Mouse (Mus musculus) olfactory bulb, adult 2 months (tissue): ENCODE measurements around the gene Eya2. TPM values are rescaled to one million over a fixed set of nuclear protein-coding genes. Genes with fewer than 3 reads are reported as not detected.

Experiments used
- H3K27ac ChIP-seq: fragments of 200-500 bp; 2 replicates; pipeline ENCODE4 v1.5.1; 2012; ENCODE audit warnings: low read depth, low read length; ENCODE audit not compliant: insufficient read depth
- H3K4me1 ChIP-seq: fragments of 200-500 bp; 2 replicates; pipeline ENCODE4 v1.6.1; 2012; ENCODE audit warnings: low read length; ENCODE audit not compliant: control insufficient read depth, insufficient read depth
- H3K4me3 ChIP-seq: fragments of 200-500 bp; 2 replicates; pipeline ENCODE4 v1.5.1; 2012; ENCODE audit warnings: mild to moderate bottlenecking, low read depth, low read length, moderate library complexity; ENCODE audit not compliant: insufficient read depth
- CTCF ChIP-seq: fragments of 200-500 bp; IDR thresholded peaks from 2 replicates; pipeline ENCODE4 v1.5.1; 2012; ENCODE audit warnings: low read depth, mild to moderate bottlenecking, low read length, moderate library complexity; ENCODE audit not compliant: insufficient read depth
- POLR2A ChIP-seq: fragments of 200-500 bp; IDR thresholded peaks from 2 replicates; pipeline ENCODE4 v1.6.1; 2012; ENCODE audit warnings: mild to moderate bottlenecking, low read depth, low read length, moderate library complexity; ENCODE audit not compliant: insufficient read depth
- WGBS: fragments of 180-500 bp; shearing (Covaris S2); methylation state at CpG from one replicate; pipeline ENCODE4 v1.1.7; 2018; 5-methylcytosine and 5-hydroxymethylcytosine counted together
- polyA plus RNA-seq: library from polyadenylated mRNA; stranded (reverse); fragments of >200 nt; gene quantifications from 2 replicates; pipeline ENCODE4 v1.2.4, GENCODE M21; 2012; ENCODE audit warnings: low replicate concordance; ENCODE audit not compliant: missing spikeins, insufficient read depth, insufficient read length

Eya2 gene
- polyA plus RNA-seq, 1 experiment = not detected

- WGBS = 67% methylated on average over 7 of the region's 7 CpGs
- H3K4me1 ChIP-seq = peaks cover 5% of the 10 kb centered on the region
- TF ChIP-seq CTCF (no peak), POLR2A (no peak)
These were observed 39.6 kb downstream of the Eya2 start for GRCm38 (mm10) chr2:165634481-165634880.

GRCm38 (mm10) chr2:165639075-165639755, 44.4 kb downstream of the Eya2 start:
- Histone ChIP-seq H3K27ac (no peak overlapping the region), H3K4me3 (no peak overlapping the region), H3K4me1 (peaks cover 5% of the 10 kb centered on the region; the same call in 1 of the 2 replicates)
- TF ChIP-seq POLR2A (no peak), CTCF (no peak)
- 79% methylated on average over 11 of the region's 11 CpGs for whole genome bisulfite sequencing

More at GRCm38 (mm10) chr2:165634481-165634880, 39.6 kb downstream of the Eya2 start:
- H3K27ac ChIP-seq = no peak overlapping the region
- no peak overlapping the region for H3K4me3 ChIP-seq

- 68% methylated on average over 14 of the region's 14 CpGs for WGBS
- TF ChIP-seq CTCF = no peak
- H3K4me3 ChIP-seq = no peak overlapping the region
- H3K4me1 ChIP-seq = peaks cover 1% of the 10 kb centered on the region; the same call in 1 of the 2 replicates
- H3K27ac ChIP-seq = no peak overlapping the region
These were observed 47.2 kb downstream of the Eya2 start for GRCm38 (mm10) chr2:165641909-165642505.

- TF ChIP-seq POLR2A (no peak), CTCF (no peak)
- 71% methylated on average over 3 of the region's 3 CpGs for WGBS
These were observed 48.8 kb downstream of the Eya2 start for GRCm38 (mm10) chr2:165643596-165643995.

GRCm38 (mm10) chr2:165644057-165644456, 49.2 kb downstream of the Eya2 start:
- peaks cover 2% of the 10 kb centered on the region; the same call in 1 of the 2 replicates for H3K4me1 ChIP-seq
- TF ChIP-seq CTCF (no peak), POLR2A (no peak)
- H3K4me3 ChIP-seq = no peak overlapping the region
- WGBS = 74% methylated on average over 9 of the region's 9 CpGs
- H3K27ac ChIP-seq = no peak overlapping the region

More at GRCm38 (mm10) chr2:165643596-165643995, 48.8 kb downstream of the Eya2 start:
- no peak overlapping the region for H3K4me3 ChIP-seq
- peaks cover 2% of the 10 kb centered on the region; the same call in 1 of the 2 replicates for H3K4me1 ChIP-seq
- no peak overlapping the region for H3K27ac ChIP-seq

- Histone ChIP-seq H3K4me3 (no peak overlapping the region), H3K27ac (no peak overlapping the region), H3K4me1 (peaks cover 15% of the 10 kb centered on the region)
- TF ChIP-seq CTCF (no peak), POLR2A (no peak)
- 91% methylated on average over 11 of the region's 11 CpGs for WGBS
These were observed 56.2 kb downstream of the Eya2 start for GRCm38 (mm10) chr2:165651031-165651430.

- H3K4me1 ChIP-seq = peaks cover 13% of the 10 kb centered on the region
- H3K27ac ChIP-seq = no peak overlapping the region
- H3K4me3 ChIP-seq = no peak overlapping the region
- TF ChIP-seq POLR2A (no peak), CTCF (no peak)
- WGBS = 59% methylated on average over 6 of the region's 6 CpGs
These were observed 57.4 kb downstream of the Eya2 start for GRCm38 (mm10) chr2:165652281-165652680.

- peaks cover 13% of the 10 kb centered on the region for H3K4me1 ChIP-seq
- TF ChIP-seq POLR2A (no peak), CTCF (no peak)
- no peak overlapping the region for H3K4me3 ChIP-seq
- 65% methylated on average over 14 of the region's 14 CpGs for WGBS
- no peak overlapping the region for H3K27ac ChIP-seq
These were observed 58.4 kb downstream of the Eya2 start for GRCm38 (mm10) chr2:165653001-165653921.

GRCm38 (mm10) chr2:165654151-165654550, 59.3 kb downstream of the Eya2 start:
- Histone ChIP-seq H3K27ac (no peak overlapping the region), H3K4me1 (peaks cover 13% of the 10 kb centered on the region), H3K4me3 (no peak overlapping the region)
- WGBS = 68% methylated on average over 9 of the region's 9 CpGs
- TF ChIP-seq POLR2A = no peak
